Mouse (Mus musculus) G1E (cell line): Measurements from ENCODE around the gene Camkv.

Experiments
- CTCF ChIP-seq: IDR thresholded peaks from 2 replicates; pipeline ENCODE4 v1.5.1; 2012; ENCODE audit warnings: low read depth, low read length, inconsistent platforms, mixed read lengths
- GATA1 ChIP-seq: IDR thresholded peaks from 2 replicates; pipeline ENCODE4 v1.6.1; 2012; ENCODE audit warnings: borderline replicate concordance, low read length, inconsistent platforms, mixed read lengths
- GATA2 ChIP-seq: IDR thresholded peaks from 2 replicates; pipeline ENCODE4 v1.6.1; 2012; ENCODE audit warnings: low read depth, low read length, inconsistent platforms, borderline replicate concordance
- POLR2AphosphoS5 ChIP-seq: IDR thresholded peaks from 2 replicates; pipeline ENCODE4 v1.6.1; 2012; ENCODE audit warnings: low read depth, low read length, inconsistent platforms; ENCODE audit not compliant: insufficient replicate concordance

- TF ChIP-seq GATA1 = no peak
- TF ChIP-seq CTCF = no peak
- TF ChIP-seq GATA2 = no peak
- no peak for TF ChIP-seq POLR2AphosphoS5
These were observed 27.4 kb downstream of the Camkv start for GRCm38 (mm10) chr9:107962916-107963315.
